Mouse (Mus musculus): ENCODE results near the gene E330017A01Rik.

DNA sequence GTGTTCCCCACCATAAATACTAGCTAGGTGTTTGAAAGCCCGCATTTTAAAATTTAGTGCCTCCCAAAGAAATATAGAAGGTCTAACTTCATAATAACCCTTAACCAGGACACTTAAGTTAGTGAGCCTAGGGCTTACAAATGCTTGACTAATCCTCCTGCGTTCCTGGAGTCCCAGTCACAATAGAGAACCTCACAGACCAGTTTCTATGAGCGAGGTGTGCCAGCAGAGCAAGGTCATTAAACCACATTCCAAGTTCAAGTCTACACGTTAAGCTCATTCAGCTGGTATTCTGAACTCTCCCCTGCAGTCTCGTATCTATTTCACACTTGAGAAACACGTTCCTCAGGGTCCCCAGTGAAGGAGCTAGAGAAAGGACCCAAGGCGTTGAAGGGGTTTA lies 44.3 kb upstream of the E330017A01Rik start:
- TF ChIP-seq EP300 (IDR thresholded peaks at IDR 0.05; ENCODE audit: low read depth) (no peak), CTCF (IDR thresholded peaks at IDR 0.05; ENCODE audit: low read depth) (no peak)

Measured in liver, postnatal 0 days (tissue).